Mouse (Mus musculus): ENCODE data around the gene Wnt9a. TPM values are rescaled to one million over a fixed set of nuclear protein-coding genes. Genes with fewer than 3 reads are reported as not detected.

The Wnt9a gene
- polyA plus RNA-seq (2015; fragmentation: Illumina TruSeq; extraction: RNeasy Lipid Tissue Mini Kit (QIAGEN cat#74804); ENCODE audit: insufficient read depth, low read depth, low replicate concordance), result 1.6 TPM

GRCm38 (mm10) chr11:59306461-59307421 is at the start of gene Wnt9a:
Wnt9a (plus strand) TSS chr11:59306928.

GRCm38 (mm10) chr11:59290702-59291303 is 15.9 kb upstream of the Wnt9a start, which contains the start of gene Wnt3a:
Wnt3a (minus strand) TSS chr11:59290752.

GRCm38 (mm10) chr11:59375475-59375874 is 68.7 kb downstream of the Wnt9a start, which contains the start of gene Prss38:
Prss38 (minus strand) TSS chr11:59375657.

Other genes with a start within 250 kb of the Wnt9a start
- gene Obscn, start 170.5 kb upstream of the Wnt9a start, polyA plus RNA-seq (2015; fragmentation: Illumina TruSeq; extraction: RNeasy Lipid Tissue Mini Kit (QIAGEN cat#74804); ENCODE audit: insufficient read depth, low read depth, low replicate concordance), result 0.20 TPM
- gene Iba57, start 143.2 kb upstream of the Wnt9a start, polyA plus RNA-seq (2015; fragmentation: Illumina TruSeq; extraction: RNeasy Lipid Tissue Mini Kit (QIAGEN cat#74804); ENCODE audit: insufficient read depth, low read depth, low replicate concordance), result 0.92 TPM
- gene Gjc2, start 123.7 kb upstream of the Wnt9a start, polyA plus RNA-seq (2015; fragmentation: Illumina TruSeq; extraction: RNeasy Lipid Tissue Mini Kit (QIAGEN cat#74804); ENCODE audit: insufficient read depth, low read depth, low replicate concordance), result 0.63 TPM
- gene Guk1, start 114.7 kb upstream of the Wnt9a start, polyA plus RNA-seq (2015; fragmentation: Illumina TruSeq; extraction: RNeasy Lipid Tissue Mini Kit (QIAGEN cat#74804); ENCODE audit: insufficient read depth, low read depth, low replicate concordance), result 44.7 TPM
- gene Mrpl55, start 104.4 kb upstream of the Wnt9a start, polyA plus RNA-seq (2015; fragmentation: Illumina TruSeq; extraction: RNeasy Lipid Tissue Mini Kit (QIAGEN cat#74804); ENCODE audit: insufficient read depth, low read depth, low replicate concordance), result 12.7 TPM
- 4.9 TPM for gene 2310033P09Rik, start 98.6 kb upstream of the Wnt9a start, polyA plus RNA-seq (2015; fragmentation: Illumina TruSeq; extraction: RNeasy Lipid Tissue Mini Kit (QIAGEN cat#74804); ENCODE audit: insufficient read depth, low read depth, low replicate concordance)
- gene Arf1, start 78.7 kb upstream of the Wnt9a start, polyA plus RNA-seq (2015; fragmentation: Illumina TruSeq; extraction: RNeasy Lipid Tissue Mini Kit (QIAGEN cat#74804); ENCODE audit: insufficient read depth, low read depth, low replicate concordance), result 83.4 TPM
- not detected for gene Wnt3a, start 16.2 kb upstream of the Wnt9a start, polyA plus RNA-seq (2015; fragmentation: Illumina TruSeq; extraction: RNeasy Lipid Tissue Mini Kit (QIAGEN cat#74804); ENCODE audit: insufficient read depth, low read depth, low replicate concordance)
- gene Prss38, start 68.7 kb downstream of the Wnt9a start, polyA plus RNA-seq (2015; fragmentation: Illumina TruSeq; extraction: RNeasy Lipid Tissue Mini Kit (QIAGEN cat#74804); ENCODE audit: insufficient read depth, low read depth, low replicate concordance), result not detected
- gene Jmjd4, start 143.1 kb downstream of the Wnt9a start, polyA plus RNA-seq (2015; fragmentation: Illumina TruSeq; extraction: RNeasy Lipid Tissue Mini Kit (QIAGEN cat#74804); ENCODE audit: insufficient read depth, low read depth, low replicate concordance), result 2.0 TPM
- gene Snap47, start 144.3 kb downstream of the Wnt9a start, polyA plus RNA-seq (2015; fragmentation: Illumina TruSeq; extraction: RNeasy Lipid Tissue Mini Kit (QIAGEN cat#74804); ENCODE audit: insufficient read depth, low read depth, low replicate concordance), result 9.4 TPM
- gene Zfp867, start 165.5 kb downstream of the Wnt9a start, polyA plus RNA-seq (2015; fragmentation: Illumina TruSeq; extraction: RNeasy Lipid Tissue Mini Kit (QIAGEN cat#74804); ENCODE audit: insufficient read depth, low read depth, low replicate concordance), result 1.4 TPM
- 2.8 TPM for gene Zkscan17, start 219.8 kb downstream of the Wnt9a start, polyA plus RNA-seq (2015; fragmentation: Illumina TruSeq; extraction: RNeasy Lipid Tissue Mini Kit (QIAGEN cat#74804); ENCODE audit: insufficient read depth, low read depth, low replicate concordance)
- gene Nlrp3, start 234.6 kb downstream of the Wnt9a start, polyA plus RNA-seq (2015; fragmentation: Illumina TruSeq; extraction: RNeasy Lipid Tissue Mini Kit (QIAGEN cat#74804); ENCODE audit: insufficient read depth, low read depth, low replicate concordance), result not detected